ENCODE assay signal across 8 mouse cellular contexts in the genomic region with DNA sequence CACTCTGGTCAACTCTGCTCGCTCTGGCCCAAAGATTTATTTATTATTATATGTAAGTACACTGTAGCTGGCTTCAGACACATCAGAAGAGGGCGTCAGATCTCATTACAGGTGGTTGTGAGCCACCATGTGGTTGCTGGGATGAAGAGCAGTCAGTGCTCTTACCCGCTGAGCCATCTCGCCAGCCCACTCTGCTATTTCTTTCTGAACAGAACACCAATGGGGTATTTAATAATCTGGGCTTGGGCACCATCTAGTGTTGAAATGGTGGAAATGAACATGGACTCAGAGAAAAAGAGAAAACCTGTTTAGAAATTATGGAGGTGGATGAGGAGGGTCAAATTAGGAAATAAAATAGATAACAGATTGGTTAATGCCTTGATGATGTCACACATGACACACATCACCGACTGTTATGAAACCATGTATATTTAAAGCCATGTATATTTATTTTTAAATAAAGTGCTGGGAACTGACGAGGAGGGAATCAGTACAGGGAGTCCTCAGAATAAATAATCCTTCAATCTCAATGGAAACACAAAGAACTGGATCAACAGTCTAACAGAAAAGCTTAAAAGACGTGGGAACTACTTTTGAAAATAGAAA. TPM values are rescaled to one million over a fixed set of nuclear protein-coding genes. Genes with fewer than 3 reads are reported as not detected.
DNase-seq lines count a peak whose midpoint lies in the region; ATAC-seq lines count a peak whose summit lies in the region.

No protein-coding gene starts in this region.

- ATAC-seq in forebrain, embryonic 16.5 days: peak; percentile 99
- peak; percentile 42; the same call in 1 of the 2 replicates for ATAC-seq in liver, embryonic 15.5 days (ENCODE audit: insufficient read depth)
- ATAC-seq in neural tube, embryonic 13.5 days (ENCODE audit: low read depth): peak; percentile 96

- H3K4me2 ChIP-seq in forebrain, embryonic 16.5 days (ENCODE audit: low read length): no peak overlapping the region
- H3K4me2 ChIP-seq in liver, embryonic 15.5 days: no peak overlapping the region
- H3K4me2 ChIP-seq in neural tube, embryonic 13.5 days: no peak overlapping the region

- H3K27ac ChIP-seq in forebrain, embryonic 16.5 days (ENCODE audit: low read length): no peak overlapping the region
- H3K27ac ChIP-seq in liver, embryonic 15.5 days (replicated peaks): no peak overlapping the region
- no peak overlapping the region for H3K27ac ChIP-seq in neural tube, embryonic 13.5 days (replicated peaks)

- H3K27me3 ChIP-seq in forebrain, embryonic 16.5 days (replicated peaks; ENCODE audit: control insufficient read depth, insufficient read depth, low read length): no peaks in the 10 kb centered on the region
- H3K27me3 ChIP-seq in liver, embryonic 15.5 days: no peaks in the 10 kb centered on the region
- H3K27me3 ChIP-seq in neural tube, embryonic 13.5 days: no peaks in the 10 kb centered on the region

- H3K4me1 ChIP-seq in forebrain, embryonic 16.5 days (replicated peaks; ENCODE audit: control insufficient read depth, insufficient read depth, low read length): no peaks in the 10 kb centered on the region
- H3K4me1 ChIP-seq in liver, embryonic 15.5 days (replicated peaks): peaks cover 6% of the 10 kb centered on the region; the same call in 1 of the 2 replicates
- H3K4me1 ChIP-seq in neural tube, embryonic 13.5 days (replicated peaks): no peaks in the 10 kb centered on the region

- WGBS in forebrain, embryonic 16.5 days: 15% methylated on average over 7 of the region's 7 CpGs
- WGBS in large intestine, adult 2 months: 19% methylated on average over 7 of the region's 7 CpGs
- 18% methylated on average over 7 of the region's 7 CpGs for WGBS in liver, embryonic 15.5 days (ENCODE audit: insufficient replicate concordance)
- WGBS in neural tube, embryonic 13.5 days: 23% methylated on average over 7 of the region's 7 CpGs

- H3K4me3 ChIP-seq in forebrain, embryonic 16.5 days (replicated peaks; ENCODE audit: low read length): no peak overlapping the region
- no peak overlapping the region for H3K4me3 ChIP-seq in liver, embryonic 15.5 days (replicated peaks)
- H3K4me3 ChIP-seq in neural tube, embryonic 13.5 days: no peak overlapping the region

- peak; percentile 80 for DNase-seq in MN1 (ENCODE audit: low spot score)
- peak; percentile 58 to 70 for DNase-seq in cerebellum, adult 18-20 months
- peak; percentile 26 for DNase-seq in heart, postnatal 25 days (ENCODE audit: low spot score)
- DNase-seq in large intestine, adult 2 months (ENCODE audit: low read depth, low spot score): peak; percentile 59
- peak; percentile 54 for DNase-seq in testis, postnatal 14 days (ENCODE audit: low spot score)

- intact Hi-C loops in heart, postnatal 25 days (cut with DNase I): loop anchor here (1.0 to 5.0 kb wide), 3 partner anchors 95 to 950 kb away; no protein-coding TSS in a partner anchor

- H3K9ac ChIP-seq in forebrain, embryonic 16.5 days (replicated peaks; ENCODE audit: low read depth, low read length): no peak overlapping the region
- H3K9ac ChIP-seq in liver, embryonic 15.5 days: no peak overlapping the region
- no peak overlapping the region for H3K9ac ChIP-seq in neural tube, embryonic 13.5 days

- H3K9me3 ChIP-seq in forebrain, embryonic 16.5 days (ENCODE audit: control insufficient read depth, low read length): no peaks in the 10 kb centered on the region
- no peaks in the 10 kb centered on the region for H3K9me3 ChIP-seq in liver, embryonic 15.5 days (replicated peaks)
- H3K9me3 ChIP-seq in neural tube, embryonic 13.5 days: no peaks in the 10 kb centered on the region

- no peaks in the 10 kb centered on the region for H3K36me3 ChIP-seq in forebrain, embryonic 16.5 days (ENCODE audit: control insufficient read depth, insufficient read depth)
- H3K36me3 ChIP-seq in liver, embryonic 15.5 days (replicated peaks): no peaks in the 10 kb centered on the region
- no peaks in the 10 kb centered on the region for H3K36me3 ChIP-seq in neural tube, embryonic 13.5 days

RNA-seq across cellular contexts. Expression of a gene that starts 10.8 kb away (rescaled TPM):
- polyA plus RNA-seq in forebrain, embryonic 16.5 days (2015; fragmentation: Nextera tagmentation; extraction: Ambion mirVana): 58.8 and 59.3 TPM in 2 replicates
- 10 to 100 TPM; 13.3 to 13.4 TPM for total RNA-seq in heart, postnatal 25 days (2021)
- polyA plus RNA-seq in large intestine, adult 2 months (2012; rRNA removed): 1.1 and 1.2 TPM in 2 replicates
- 7.7 and 9.1 TPM in 2 replicates for polyA plus RNA-seq in liver, embryonic 15.5 days (2015; fragmentation: Nextera tagmentation; extraction: Ambion mirVana)
- 59.3 and 67.2 TPM in 2 replicates for polyA plus RNA-seq in neural tube, embryonic 13.5 days (2015; fragmentation: Nextera tagmentation; extraction: Ambion mirVana)

RNA-seq across cellular contexts. Expression of a gene that starts 32.7 kb away (rescaled TPM):
- 12.7 and 13.6 TPM in 2 replicates for polyA plus RNA-seq in forebrain, embryonic 16.5 days (2015; fragmentation: Nextera tagmentation; extraction: Ambion mirVana)
- total RNA-seq in heart, postnatal 25 days (2021): 1 to 10 TPM; 1.6 TPM
- 0.62 and 2.4 TPM in 2 replicates for polyA plus RNA-seq in large intestine, adult 2 months (2012; rRNA removed)
- polyA plus RNA-seq in liver, embryonic 15.5 days (2015; fragmentation: Nextera tagmentation; extraction: Ambion mirVana): 1.7 and 2.0 TPM in 2 replicates
- 13.4 and 13.6 TPM in 2 replicates for polyA plus RNA-seq in neural tube, embryonic 13.5 days (2015; fragmentation: Nextera tagmentation; extraction: Ambion mirVana)

RNA-seq across cellular contexts. Expression of a gene that starts 57.4 kb away (rescaled TPM):
- 0.52 and 1.2 TPM in 2 replicates for polyA plus RNA-seq in forebrain, embryonic 16.5 days (2015; fragmentation: Nextera tagmentation; extraction: Ambion mirVana)
- under 1 TPM; 0.59 to 0.86 TPM for total RNA-seq in heart, postnatal 25 days (2021)
- polyA plus RNA-seq in large intestine, adult 2 months (2012; rRNA removed): 2.1 and 4.7 TPM in 2 replicates
- 0.21 and 0.39 TPM in 2 replicates for polyA plus RNA-seq in liver, embryonic 15.5 days (2015; fragmentation: Nextera tagmentation; extraction: Ambion mirVana)
- 0.48 and 0.77 TPM in 2 replicates for polyA plus RNA-seq in neural tube, embryonic 13.5 days (2015; fragmentation: Nextera tagmentation; extraction: Ambion mirVana)

RNA-seq across cellular contexts. Expression of a gene that starts 57.5 kb away (rescaled TPM):
- 84.2 and 93.0 TPM in 2 replicates for polyA plus RNA-seq in forebrain, embryonic 16.5 days (2015; fragmentation: Nextera tagmentation; extraction: Ambion mirVana)
- total RNA-seq in heart, postnatal 25 days (2021): 10 to 100 TPM; 37.9 to 43.5 TPM
- polyA plus RNA-seq in large intestine, adult 2 months (2012; rRNA removed): 57.5 and 62.7 TPM in 2 replicates
- polyA plus RNA-seq in liver, embryonic 15.5 days (2015; fragmentation: Nextera tagmentation; extraction: Ambion mirVana): 22.7 and 24.7 TPM in 2 replicates
- 90.6 and 91.7 TPM in 2 replicates for polyA plus RNA-seq in neural tube, embryonic 13.5 days (2015; fragmentation: Nextera tagmentation; extraction: Ambion mirVana)

Comparison
In these comparisons a context has a peak if more than half of its experiments do, and no peak if none do; other contexts are left out.
1. DNase-seq: peak in every context shown above with its lines; median percentile 80 in MN1; 64 in cerebellum, adult 18-20 months; 59 in large intestine, adult 2 months; 54 in testis, postnatal 14 days; 26 in heart, postnatal 25 days.
2. ATAC-seq: peak in every context shown above with its lines; median percentile 99 in forebrain, embryonic 16.5 days; 96 in neural tube, embryonic 13.5 days; 42 in liver, embryonic 15.5 days.